Mouse (Mus musculus) liver, embryonic 16.5 days (tissue): ENCODE measurements around the gene Mc3r. TPM values are rescaled to one million over a fixed set of nuclear protein-coding genes. Genes with fewer than 3 reads are reported as not detected.
A peak's percentile ranks its signal among the peaks of the same experiment; 100 is the strongest.

Experiments
- ATAC-seq: fragments of 200-750 bp; cut with Nextera tagmentation; 2 replicates; pipeline ENCODE4 v1.8.0; 2017; ENCODE audit warnings: low read depth, mild to moderate bottlenecking, moderate number of reproducible peaks, moderate library complexity
- H3K27ac ChIP-seq: fragments of 300-500 bp; sonication (generic); 2 replicates; pipeline ENCODE4 v1.5.1; 2014; ENCODE audit warnings: mild to moderate bottlenecking, low read length
- H3K27me3 ChIP-seq: fragments of 300-500 bp; sonication (generic); 2 replicates; pipeline ENCODE4 v1.6.1; 2014; ENCODE audit warnings: low read depth, low read length, mixed read lengths; ENCODE audit not compliant: control insufficient read depth, insufficient read depth
- H3K36me3 ChIP-seq: fragments of 300-500 bp; sonication (generic); 2 replicates; pipeline ENCODE4 v1.6.1; 2014; ENCODE audit warnings: mild to moderate bottlenecking; ENCODE audit not compliant: control insufficient read depth, insufficient read depth
- H3K4me1 ChIP-seq: fragments of 300-500 bp; sonication (generic); 2 replicates; pipeline ENCODE4 v1.6.1; 2014; ENCODE audit warnings: low read depth, low read length, mixed read lengths; ENCODE audit not compliant: control insufficient read depth
- H3K4me2 ChIP-seq: fragments of 300-500 bp; sonication (generic); 2 replicates; pipeline ENCODE4 v1.6.1; 2014; ENCODE audit warnings: low read depth, low read length, mixed read lengths
- H3K4me3 ChIP-seq: fragments of 300-500 bp; sonication (generic); 2 replicates; pipeline ENCODE4 v1.5.1; 2014; ENCODE audit warnings: low read depth, mild to moderate bottlenecking, low read length
- H3K9ac ChIP-seq: fragments of 300-500 bp; sonication (generic); 2 replicates; pipeline ENCODE4 v1.6.1; 2014; ENCODE audit warnings: low read depth, low read length
- H3K9me3 ChIP-seq: fragments of 300-500 bp; sonication (generic); replicated peaks from 2 replicates; pipeline ENCODE4 v1.6.1; 2016; ENCODE audit warnings: low read length; ENCODE audit not compliant: control insufficient read depth
- WGBS: fragments of 180-500 bp; shearing (Covaris S2); extraction: QIAGEN DNeasy Blood & Tissue Kit; methylation state at CpG from one replicate; pipeline ENCODE4 v1.1.7; 2014; ENCODE audit not compliant: insufficient replicate concordance; 5-methylcytosine and 5-hydroxymethylcytosine counted together
- polyA plus RNA-seq: library from polyadenylated mRNA; unstranded; fragments of >200 nt; fragmentation: Nextera tagmentation; extraction: Ambion mirVana; gene quantifications from 2 replicates; pipeline ENCODE4 v1.2.1, GENCODE M21; 2015

Mc3r gene
- polyA plus RNA-seq, 1 experiment from 2014 or later, result 0.06 TPM

DNA sequence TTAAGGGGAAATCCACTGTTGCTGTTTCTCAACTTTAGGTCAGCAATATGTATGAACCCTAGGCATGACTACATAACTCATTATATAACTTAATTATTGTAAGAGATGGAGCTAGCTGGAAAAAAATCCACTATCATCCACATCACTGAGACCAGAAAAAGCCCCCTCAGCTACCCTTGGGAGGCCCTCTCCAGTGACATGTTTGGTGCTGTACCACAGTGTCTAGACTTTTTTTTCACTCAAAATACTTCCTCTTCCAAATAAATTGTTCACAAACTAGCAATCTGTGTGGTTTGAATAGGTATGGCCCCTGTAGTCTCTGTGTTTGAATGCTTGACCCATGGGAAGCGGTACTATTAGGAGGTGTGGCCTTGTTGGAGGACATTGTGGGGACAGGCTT, 39.4 kb downstream of the Mc3r start:
- Histone ChIP-seq H3K4me3 (no peak overlapping the region), H3K4me1 (peaks cover 33% of the 10 kb centered on the region), H3K9ac (peak overlapping the region; percentile 18; the same call in 1 of the 2 replicates), H3K4me2 (no peak overlapping the region), H3K27ac (no peak overlapping the region), H3K36me3 (no peaks in the 10 kb centered on the region), H3K9me3 (no peaks in the 10 kb centered on the region), H3K27me3 (no peaks in the 10 kb centered on the region; the same call in 1 of the 2 replicates)
- ATAC-seq, result no peak
- WGBS, result 89% methylated on average over 1 of the region's 1 CpGs

- peak; percentile 6; the same call in 1 of the 2 replicates for ATAC-seq
- 22% methylated on average over 10 of the region's 11 CpGs for WGBS
- Histone ChIP-seq H3K4me3 (no peak overlapping the region), H3K27ac (peak overlapping the region; percentile 97), H3K4me2 (0 out of 2 replicates have a peak overlapping the region, but pooled peaks have one; percentile 27), H3K9me3 (no peaks in the 10 kb centered on the region), H3K36me3 (no peaks in the 10 kb centered on the region), H3K27me3 (no peaks in the 10 kb centered on the region; the same call in 1 of the 2 replicates), H3K4me1 (peaks cover 35% of the 10 kb centered on the region), H3K9ac (peak overlapping the region; percentile 61)
Measured at GRCm38 (mm10) chr2:172288965-172289364, 40.7 kb downstream of the Mc3r start.

GRCm38 (mm10) chr2:172289632-172290031, 41.3 kb downstream of the Mc3r start:
- Histone ChIP-seq H3K4me3 (no peak overlapping the region), H3K36me3 (no peaks in the 10 kb centered on the region), H3K4me2 (0 out of 2 replicates have a peak overlapping the region, but pooled peaks have one; percentile 69), H3K9me3 (no peaks in the 10 kb centered on the region), H3K9ac (peak overlapping the region; percentile 61), H3K4me1 (peaks cover 40% of the 10 kb centered on the region), H3K27ac (peak overlapping the region; percentile 97), H3K27me3 (no peaks in the 10 kb centered on the region)
- no peak for ATAC-seq
- WGBS, result 16% methylated on average over 1 of the region's 1 CpGs

DNA sequence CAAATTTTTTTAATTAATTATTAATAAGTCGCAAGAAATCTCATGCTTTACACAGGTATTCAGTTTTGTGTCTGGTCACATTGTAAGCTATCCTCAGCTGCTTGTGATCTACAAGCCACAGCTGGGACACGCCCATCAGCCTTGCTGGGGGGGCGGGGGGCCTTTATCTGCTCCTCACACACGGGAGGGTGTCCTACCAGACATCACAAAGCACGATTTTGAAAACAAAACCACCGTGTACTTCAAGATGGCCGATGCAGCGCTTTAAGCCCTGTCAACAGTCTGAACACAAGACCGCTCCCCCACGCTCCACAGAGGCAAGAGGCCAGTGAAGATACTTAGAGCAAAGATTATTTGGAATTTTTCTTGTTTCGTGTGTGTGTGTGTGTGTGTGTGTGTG, 42.2 kb downstream of the Mc3r start:
- Histone ChIP-seq H3K4me1 (peaks cover 45% of the 10 kb centered on the region), H3K9me3 (no peaks in the 10 kb centered on the region), H3K4me3 (peak overlapping the region; percentile 50), H3K27me3 (no peaks in the 10 kb centered on the region), H3K27ac (peak overlapping the region; percentile 97), H3K36me3 (no peaks in the 10 kb centered on the region), H3K9ac (peak overlapping the region; percentile 63), H3K4me2 (peak overlapping the region; percentile 69)
- WGBS, result 28% methylated on average over 11 of the region's 11 CpGs
- ATAC-seq, result peak; percentile 91

- H3K4me1 ChIP-seq, result peaks cover 45% of the 10 kb centered on the region
- peak overlapping the region; percentile 69 for H3K4me2 ChIP-seq
- H3K27ac ChIP-seq, result peak overlapping the region; percentile 97
Measured at GRCm38 (mm10) chr2:172291025-172291424, 42.7 kb downstream of the Mc3r start.

GRCm38 (mm10) chr2:172291755-172292524, 43.6 kb downstream of the Mc3r start:
- Histone ChIP-seq H3K4me3 (no peak overlapping the region), H3K27ac (peak overlapping the region; percentile 97), H3K4me2 (peak overlapping the region; percentile 69), H3K9ac (peak overlapping the region; percentile 63), H3K9me3 (no peaks in the 10 kb centered on the region), H3K36me3 (no peaks in the 10 kb centered on the region), H3K4me1 (peaks cover 45% of the 10 kb centered on the region), H3K27me3 (no peaks in the 10 kb centered on the region)
- 83% methylated on average over 14 of the region's 14 CpGs for WGBS
- ATAC-seq, result no peak

More at GRCm38 (mm10) chr2:172291025-172291424, 42.7 kb downstream of the Mc3r start:
- Histone ChIP-seq H3K4me3 (peak overlapping the region; percentile 50), H3K27me3 (no peaks in the 10 kb centered on the region), H3K36me3 (no peaks in the 10 kb centered on the region), H3K9me3 (no peaks in the 10 kb centered on the region), H3K9ac (peak overlapping the region; percentile 63)
- 50% methylated on average over 7 of the region's 7 CpGs for WGBS
- peak; percentile 82 for ATAC-seq

- Histone ChIP-seq H3K4me2 (no peak overlapping the region), H3K36me3 (no peaks in the 10 kb centered on the region), H3K27ac (no peak overlapping the region), H3K9ac (no peak overlapping the region), H3K27me3 (no peaks in the 10 kb centered on the region), H3K9me3 (no peaks in the 10 kb centered on the region), H3K4me1 (peaks cover 53% of the 10 kb centered on the region), H3K4me3 (no peak overlapping the region)
- no peak for ATAC-seq
- 75% methylated on average over 14 of the region's 14 CpGs for WGBS
Measured at GRCm38 (mm10) chr2:172292525-172293405, 44.5 kb downstream of the Mc3r start.

DNA sequence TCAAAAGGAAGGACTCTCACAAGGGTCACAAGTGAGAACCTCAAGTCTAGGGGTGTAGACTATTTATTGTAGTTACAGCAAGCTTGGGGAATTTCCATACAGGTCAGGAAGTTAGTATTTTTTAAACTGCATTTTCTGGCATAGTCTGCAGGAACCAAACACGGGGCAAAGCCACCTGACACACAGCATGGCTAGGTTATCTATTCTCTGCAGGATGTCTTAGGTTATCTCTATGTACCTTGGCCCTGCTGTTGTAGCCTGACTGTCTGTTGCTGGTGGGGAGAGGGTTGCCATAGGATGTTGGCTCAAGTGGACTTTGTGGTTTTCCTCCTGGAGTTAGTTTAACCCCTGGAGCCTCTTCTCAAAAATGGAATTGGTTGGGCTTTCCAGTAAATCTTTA, 49.8 kb downstream of the Mc3r start:
- H3K4me2 ChIP-seq, result peak overlapping the region; percentile 47
- H3K4me1 ChIP-seq, result peaks cover 41% of the 10 kb centered on the region

More for the DNA sequence above, 49.8 kb downstream of the Mc3r start:
- H3K9me3 ChIP-seq, result no peaks in the 10 kb centered on the region
- ATAC-seq, result peak; percentile 92
- peak overlapping the region; percentile 88 for H3K27ac ChIP-seq
- H3K9ac ChIP-seq, result peak overlapping the region; percentile 58
- H3K36me3 ChIP-seq, result no peaks in the 10 kb centered on the region
- H3K4me3 ChIP-seq, result no peak overlapping the region
- no peaks in the 10 kb centered on the region; the same call in 1 of the 2 replicates for H3K27me3 ChIP-seq
- WGBS, result 6% methylated on average over 1 of the region's 1 CpGs
